Mouse (Mus musculus) layer of hippocampus, adult 2 months (tissue): ENCODE results near the gene Csrnp3. TPM values are rescaled to one million over a fixed set of nuclear protein-coding genes. Genes with fewer than 3 reads are reported as not detected.
"Not testable (repeated sequence)": the region's sequence is repeated elsewhere in the genome, so short reads cannot be mapped to it uniquely, and the experiment has no call there.

ENCODE experiments used
- DNase-seq, 2 experiments: peaks; one replicate each; pipeline ENCODE4 v3.0.0; 2022; ENCODE audit warnings: low spot score in 2 of 2
- H3K27ac ChIP-seq: fragments of 200-600 bp; 2 replicates; pipeline ENCODE4 v1.8.1; 2022
- H3K4me3 ChIP-seq: fragments of 200-600 bp; 2 replicates; pipeline ENCODE4 v1.8.1; 2022; ENCODE audit warnings: mild to moderate bottlenecking
- CTCF ChIP-seq: fragments of 200-600 bp; conservative IDR thresholded peaks from 2 replicates; pipeline ENCODE4 v1.8.1; 2022; ENCODE audit warnings: antibody characterized with exemption, mild to moderate bottlenecking, moderate library complexity
- long read RNA-seq, 2 experiments: library from polyadenylated mRNA; stranded (forward); transcript quantifications; one replicate each; pipeline ENCODE4 v2.0.0; 2021; ENCODE audit warnings: borderline mapping rate in 2 of 2
- total RNA-seq, 2 experiments: library from RNA; stranded (reverse); gene quantifications; 2 replicates each; pipeline ENCODE4 v1.2.3; 2021

Gene Csrnp3
- total RNA-seq, result 10 to 100 TPM; 70.8 to 76.0 TPM
- long read RNA-seq, experiment 1, full-length matches to known transcripts, result 6 of 10 reads
- long read RNA-seq, experiment 1, partial matches to known transcripts, result 2 of 10 reads
- long read RNA-seq, experiment 1, other reads (novel, unspliced or antisense), result 2 of 10 reads
- long read RNA-seq, experiment 2, full-length matches to known transcripts, result 7 of 14 reads
- long read RNA-seq, experiment 2, partial matches to known transcripts, result 0 of 14 reads
- long read RNA-seq, experiment 2, other reads (novel, unspliced or antisense), result 7 of 14 reads

DNA sequence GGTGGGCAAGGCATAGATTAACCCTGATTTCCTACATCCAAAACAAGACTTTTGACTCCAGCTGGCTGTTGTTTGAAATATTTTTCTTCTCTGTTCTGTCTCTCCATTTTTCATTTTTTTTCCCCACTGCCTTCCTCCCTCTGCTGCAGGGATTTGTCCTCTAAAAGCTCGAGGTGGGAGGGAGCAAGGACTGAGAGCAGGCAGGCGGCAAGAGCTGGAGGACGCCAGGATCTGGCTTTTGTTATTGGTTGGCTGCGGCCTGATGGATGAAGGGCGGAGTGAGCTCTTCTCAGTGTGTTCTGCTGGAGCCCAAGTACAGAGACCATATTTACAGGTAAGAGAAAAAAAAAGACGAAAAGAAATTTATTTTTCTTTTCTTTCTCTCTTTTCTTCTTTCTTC, at the start of gene Csrnp3:
Gene Csrnp3, plus strand, starts transcription at position 217 of the 400 bp plus-strand sequence.
- DNase-seq, result peak; percentile 74 to 89
- Histone ChIP-seq H3K4me3 (peak within 1 kb of the TSS; percentile 59), H3K27ac (peak within 1 kb of the TSS; percentile 92)
- TF ChIP-seq CTCF, result no peak

DNA sequence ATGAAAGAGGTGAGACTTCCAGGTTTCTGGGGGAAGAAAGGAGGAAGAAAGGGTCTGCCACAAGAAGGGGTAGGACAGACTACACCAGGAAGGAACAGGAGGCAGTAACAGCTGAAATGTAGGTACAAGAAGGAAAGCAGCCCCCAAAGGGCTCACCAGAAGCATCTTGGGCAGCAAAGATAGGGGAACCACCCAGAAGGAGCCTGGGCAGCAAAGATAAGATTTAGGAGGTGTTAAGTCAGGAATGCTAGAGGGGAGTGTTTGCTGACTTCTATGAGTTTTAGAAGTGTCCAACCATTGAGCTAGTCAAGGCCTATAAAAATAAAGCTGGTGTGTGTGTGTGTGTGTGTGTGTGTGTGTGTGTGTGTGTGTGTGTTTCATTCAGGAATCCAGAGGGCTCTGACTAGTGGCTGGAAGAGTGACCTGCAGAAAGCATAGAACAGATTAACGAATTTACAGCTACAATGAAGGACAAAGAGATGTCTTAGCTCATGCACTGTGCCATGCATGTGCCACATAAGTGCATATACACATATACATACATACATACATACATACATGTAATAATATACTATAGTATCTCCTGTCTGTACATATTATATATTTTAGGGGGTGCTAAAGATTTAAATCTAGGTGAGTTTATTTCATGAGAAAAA, 44.4 kb upstream of the Csrnp3 start:
- no peak for TF ChIP-seq CTCF
- DNase-seq, result no peak
- no peak overlapping the region for H3K27ac ChIP-seq

DNA sequence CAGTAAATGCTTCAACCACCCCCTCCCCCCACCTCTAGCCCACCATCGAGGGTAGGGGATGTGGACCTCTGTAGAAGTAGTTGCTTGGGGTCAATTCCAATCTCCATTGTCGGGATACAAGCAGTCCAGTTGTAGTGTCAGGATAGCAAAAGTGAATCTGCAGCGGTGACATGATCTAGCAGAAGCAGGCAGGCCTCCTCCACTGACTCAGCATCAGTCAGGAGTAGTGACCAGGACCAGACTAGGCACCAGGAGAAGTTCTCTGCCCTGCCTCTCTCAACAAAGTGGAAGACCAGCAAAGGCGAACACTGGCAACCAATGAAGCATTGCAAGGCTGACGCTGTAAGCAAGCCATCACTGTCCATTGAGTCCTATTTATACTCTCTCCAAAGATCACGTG, 39.0 kb upstream of the Csrnp3 start:
- Histone ChIP-seq H3K4me3 (no peak overlapping the region), H3K27ac (no peak overlapping the region)
- no peak for DNase-seq
- TF ChIP-seq CTCF, result no peak

More for the DNA sequence above, 44.4 kb upstream of the Csrnp3 start:
- no peak overlapping the region for H3K4me3 ChIP-seq

DNA sequence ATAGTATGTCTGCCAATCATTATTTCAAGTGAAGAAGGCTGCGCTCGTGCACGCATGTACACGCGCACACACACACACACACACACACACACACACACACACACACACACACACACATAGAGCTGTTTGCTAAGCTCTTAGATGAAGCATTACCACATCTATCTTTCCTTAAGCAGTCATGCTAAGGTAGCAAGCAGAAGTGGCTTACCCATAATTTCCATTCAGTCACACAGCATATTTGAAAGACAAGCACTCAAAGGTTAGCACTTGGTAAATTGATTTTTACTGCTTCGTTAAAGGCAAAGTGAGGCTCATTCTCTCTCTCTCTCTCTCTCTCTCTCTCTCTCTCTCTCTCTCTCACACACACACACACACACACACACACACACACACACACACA, 34.4 kb upstream of the Csrnp3 start:
- H3K4me3 ChIP-seq, H3K27ac ChIP-seq, DNase-seq: not testable (repeated sequence)

DNA sequence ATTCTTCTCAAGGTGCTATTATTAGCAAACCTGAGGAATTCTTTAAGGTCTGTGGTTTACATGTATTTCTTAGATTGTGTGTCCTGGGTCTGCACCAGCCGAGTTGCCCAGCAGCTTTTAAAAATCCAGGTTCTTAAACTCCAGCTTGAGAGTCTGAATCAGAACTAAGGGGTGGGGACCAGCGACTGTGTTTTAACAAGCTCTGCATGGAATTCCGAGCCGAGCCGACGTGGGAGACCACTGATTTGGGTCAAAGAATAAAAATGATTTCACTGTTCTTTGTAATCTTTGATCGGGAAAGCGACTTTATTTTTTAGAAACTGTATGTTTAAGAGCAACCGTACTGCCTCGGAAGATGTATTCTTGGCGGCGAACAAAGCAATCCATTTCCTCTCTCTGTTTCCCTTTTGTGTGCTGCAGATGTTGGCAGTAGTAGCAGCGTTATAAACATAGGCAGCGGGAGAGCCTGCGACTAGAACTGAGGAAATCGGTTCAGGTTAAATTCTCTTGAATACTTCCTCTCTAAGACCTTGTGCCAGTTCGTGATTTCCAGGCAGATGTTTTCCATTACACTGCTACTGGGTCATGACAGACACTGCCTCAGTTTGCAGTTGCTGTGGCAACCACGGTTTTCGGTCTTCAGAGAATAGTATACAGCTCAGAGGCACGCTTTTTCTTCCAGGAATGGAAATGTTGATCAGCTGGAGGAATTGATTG, 27.3 kb upstream of the Csrnp3 start:
- DNase-seq, result peak in 1 of 2 experiments; percentile 19
- Histone ChIP-seq H3K4me3 (peak overlapping the region; percentile 53), H3K27ac (peak overlapping the region; percentile 56; the same call in 1 of the 2 replicates)
- no peak for TF ChIP-seq CTCF

DNA sequence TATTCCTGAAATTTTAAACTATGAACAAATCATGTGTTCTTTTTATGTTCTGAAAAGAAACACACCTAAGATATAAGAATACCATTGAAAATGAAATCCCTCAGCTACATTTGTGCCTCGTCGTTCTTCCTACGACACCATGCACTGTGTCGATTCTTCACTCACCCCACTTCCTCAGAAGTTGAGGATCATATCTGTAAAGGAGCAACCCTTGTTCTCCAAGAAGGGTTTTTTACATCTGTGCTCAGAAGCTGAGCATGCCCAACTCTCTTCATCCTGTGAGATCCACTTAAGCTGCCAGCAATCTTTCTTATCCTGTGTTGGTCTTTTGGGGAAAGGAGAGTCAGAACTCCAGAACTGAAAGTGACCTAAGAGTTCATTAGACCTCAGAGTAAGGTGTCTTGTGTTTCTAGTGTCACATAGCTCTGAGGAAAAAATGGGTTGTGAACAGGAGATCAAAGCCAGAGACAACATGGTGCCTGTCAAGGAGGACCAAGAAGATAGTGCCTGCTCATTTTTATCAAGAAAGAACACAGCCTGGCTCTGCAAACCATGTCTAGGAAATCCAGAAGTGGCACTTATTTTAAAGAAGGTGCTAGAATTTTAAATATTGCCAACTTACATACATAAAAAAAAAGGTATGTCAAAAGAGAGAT, 25.3 kb upstream of the Csrnp3 start:
- Histone ChIP-seq H3K4me3 (no peak overlapping the region), H3K27ac (no peak overlapping the region)
- no peak for DNase-seq
- no peak for TF ChIP-seq CTCF

DNA sequence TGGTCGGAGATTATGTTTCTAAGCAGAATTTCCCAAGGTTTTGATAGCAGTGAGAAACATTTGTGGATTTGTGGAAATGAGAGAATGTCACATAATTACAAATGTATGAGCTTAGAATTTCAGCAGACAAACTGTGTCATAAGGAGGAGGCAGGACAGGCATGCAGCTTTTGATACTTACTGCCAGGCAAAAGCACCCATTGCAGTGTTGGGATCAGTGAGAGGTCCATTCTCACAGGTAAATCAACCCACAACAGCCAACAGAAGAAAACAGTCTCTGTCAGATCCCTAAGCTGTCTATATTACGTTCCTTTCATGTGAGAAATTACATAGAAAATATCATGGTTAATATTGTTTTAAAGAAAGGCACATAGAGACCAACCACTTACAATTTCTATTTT, 19.3 kb upstream of the Csrnp3 start:
- no peak for DNase-seq
- Histone ChIP-seq H3K4me3 (no peak overlapping the region), H3K27ac (peak overlapping the region; percentile 61; the same call in 1 of the 2 replicates)
- no peak for TF ChIP-seq CTCF

DNA sequence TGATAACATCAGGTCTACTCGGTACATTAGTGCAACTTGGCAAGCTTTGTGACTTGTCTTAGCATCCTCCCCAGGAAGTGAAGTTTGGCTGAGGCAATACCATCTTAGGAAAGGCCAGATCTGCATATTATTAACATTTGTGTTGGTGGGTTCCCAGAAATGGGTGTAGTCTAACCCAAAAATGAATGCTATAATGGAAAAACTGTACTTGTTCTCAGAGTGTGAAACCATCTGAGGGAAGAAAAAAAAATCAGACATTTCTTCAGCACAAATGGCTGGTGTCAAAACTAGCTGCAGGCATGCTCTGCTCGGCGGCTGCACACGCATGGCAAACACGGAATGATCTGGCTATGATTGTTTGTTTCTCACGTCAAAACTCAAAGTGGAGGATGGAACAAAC, 18.8 kb upstream of the Csrnp3 start:
- H3K4me3 ChIP-seq, result no peak overlapping the region
- no peak for TF ChIP-seq CTCF
- peak; percentile 17 to 58 for DNase-seq
- peak overlapping the region; percentile 61; the same call in 1 of the 2 replicates for H3K27ac ChIP-seq

DNA sequence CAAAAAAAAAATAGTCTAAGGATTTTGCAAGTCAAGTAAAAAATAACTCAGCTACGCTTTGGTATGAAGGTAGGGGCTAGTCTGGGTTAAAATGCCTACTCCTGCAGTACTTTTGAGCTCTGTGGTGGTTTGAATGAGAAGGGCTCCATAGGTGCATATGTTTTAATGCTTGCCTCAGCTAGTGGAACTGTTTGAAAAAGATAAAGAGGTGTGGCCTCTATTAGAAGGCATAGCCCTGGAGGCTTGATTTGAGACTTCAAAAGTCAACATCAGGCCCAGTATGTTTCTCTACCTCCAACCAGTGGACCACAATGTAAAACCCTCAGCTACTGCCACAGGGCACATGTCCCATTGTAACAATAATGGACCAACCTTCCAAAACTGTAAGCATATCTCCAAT, 16.9 kb upstream of the Csrnp3 start:
- Histone ChIP-seq H3K4me3 (no peak overlapping the region), H3K27ac (no peak overlapping the region)
- DNase-seq, result no peak
- no peak for TF ChIP-seq CTCF

DNA sequence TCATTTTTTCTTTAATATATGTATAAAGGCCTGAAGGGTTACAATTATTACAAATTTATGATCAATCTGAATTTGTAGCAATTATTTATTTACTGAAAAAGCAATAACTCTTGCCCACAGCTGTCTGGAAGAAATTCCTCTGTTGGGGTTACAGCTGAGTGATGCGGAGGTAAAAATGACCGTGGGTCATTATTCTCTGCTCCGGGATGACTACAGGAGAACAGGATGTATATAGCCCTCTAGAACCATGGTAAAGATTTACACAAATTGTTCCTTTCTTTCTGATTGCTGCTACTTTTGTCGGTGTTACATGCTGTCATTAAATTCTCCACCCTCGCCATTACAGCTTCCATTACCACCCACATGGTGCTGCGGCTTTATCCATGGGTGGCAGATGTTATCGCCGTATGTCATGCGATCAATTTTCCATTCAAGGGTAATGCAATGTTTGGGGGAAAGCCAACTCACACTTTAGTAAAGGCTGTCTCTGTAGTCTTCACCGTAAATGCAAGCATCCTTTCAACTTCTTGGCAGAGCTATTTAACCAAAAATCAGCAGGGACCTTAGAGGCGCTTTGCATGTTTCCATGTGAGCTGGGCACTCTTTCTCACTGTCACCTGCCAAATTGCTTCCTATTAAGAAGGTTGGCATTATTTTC, 12.7 kb upstream of the Csrnp3 start:
- DNase-seq, result peak; percentile 69 to 86
- H3K4me3 ChIP-seq, result peak overlapping the region; percentile 20; the same call in 1 of the 2 replicates
- TF ChIP-seq CTCF, result no peak
- H3K27ac ChIP-seq, result peak overlapping the region; percentile 72

DNA sequence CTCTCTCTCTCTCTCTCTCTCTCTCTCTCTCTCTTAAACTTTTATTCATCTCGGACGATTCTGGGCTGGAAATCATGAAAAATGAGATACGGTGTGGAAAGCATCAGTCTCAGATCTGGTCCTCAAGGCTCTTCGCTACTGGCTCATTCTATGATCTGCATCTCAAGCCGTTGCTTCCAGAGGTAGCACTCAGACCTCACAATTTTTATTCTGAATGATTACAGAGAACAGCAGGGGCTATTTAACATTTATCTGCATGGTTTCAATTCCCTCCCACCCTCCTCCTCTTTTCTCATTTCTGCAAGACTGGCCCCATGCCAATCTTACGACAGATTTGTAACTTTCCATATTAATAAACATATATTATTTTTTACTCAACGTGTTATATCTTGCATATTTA, 12.1 kb upstream of the Csrnp3 start:
- no peak for DNase-seq
- Histone ChIP-seq H3K27ac (no peak overlapping the region), H3K4me3 (peak overlapping the region; percentile 20; the same call in 1 of the 2 replicates)
- TF ChIP-seq CTCF, result no peak

DNA sequence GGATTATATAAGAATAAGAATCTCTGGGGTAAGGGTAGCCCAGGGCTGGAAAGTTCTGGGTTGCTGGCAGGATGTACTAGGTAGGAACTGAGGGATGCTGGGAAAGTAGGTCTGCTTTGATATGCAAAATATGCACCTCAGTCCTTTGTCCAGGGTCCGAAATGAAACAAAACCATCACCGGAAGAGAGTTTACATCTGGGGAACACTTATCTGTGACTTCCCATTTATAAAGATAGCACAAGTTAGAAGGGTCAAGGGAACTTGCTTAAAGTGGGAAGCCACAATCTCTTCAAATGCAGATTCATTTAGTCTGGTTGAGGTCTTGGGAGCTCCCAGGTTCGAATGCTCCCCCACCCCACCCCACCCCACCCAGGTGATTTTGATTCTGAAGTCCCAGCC, 4.0 kb upstream of the Csrnp3 start:
- Histone ChIP-seq H3K27ac (no peak overlapping the region), H3K4me3 (no peak overlapping the region)
- TF ChIP-seq CTCF, result no peak
- DNase-seq, result no peak
